Mouse (Mus musculus) intestine, embryonic 16.5 days (tissue): Measurements from ENCODE around the gene Zfp825. TPM values are rescaled to one million over a fixed set of nuclear protein-coding genes. Genes with fewer than 3 reads are reported as not detected.
"Not testable (repeated sequence)": the region's sequence is repeated elsewhere in the genome, so short reads cannot be mapped to it uniquely, and the experiment has no call there.

ENCODE experiments used
- ATAC-seq: fragments of 200-750 bp; cut with Nextera tagmentation; 2 replicates; pipeline ENCODE4 v1.8.0; 2017; ENCODE audit warnings: moderate TSS enrichment, moderate library complexity
- H3K27ac ChIP-seq: fragments of 300-500 bp; sonication (generic); 2 replicates; pipeline ENCODE4 v1.5.1; 2014; ENCODE audit warnings: mild to moderate bottlenecking, low read length
- H3K27me3 ChIP-seq: fragments of 300-500 bp; sonication (generic); replicated peaks from 2 replicates; pipeline ENCODE4 v1.6.1; 2014; ENCODE audit warnings: low read length, control low read depth, mixed read lengths; ENCODE audit not compliant: control insufficient read depth, insufficient read depth
- H3K36me3 ChIP-seq: fragments of 300-500 bp; sonication (generic); 2 replicates; pipeline ENCODE4 v1.6.1; 2014; ENCODE audit warnings: low read length, control low read depth; ENCODE audit not compliant: control insufficient read depth, insufficient read depth
- H3K4me1 ChIP-seq: fragments of 300-500 bp; sonication (generic); 2 replicates; pipeline ENCODE4 v1.6.1; 2014; ENCODE audit warnings: low read length, control low read depth, mixed read lengths; ENCODE audit not compliant: control insufficient read depth, insufficient read depth
- H3K4me2 ChIP-seq: fragments of 300-500 bp; sonication (generic); 2 replicates; pipeline ENCODE4 v1.6.1; 2014; ENCODE audit warnings: low read depth, low read length, control low read depth
- H3K4me3 ChIP-seq: fragments of 300-500 bp; sonication (generic); 2 replicates; pipeline ENCODE4 v1.5.1; 2014; ENCODE audit warnings: mild to moderate bottlenecking, low read length
- H3K9ac ChIP-seq: fragments of 300-500 bp; sonication (generic); 2 replicates; pipeline ENCODE4 v1.6.1; 2014; ENCODE audit warnings: low read depth, low read length
- H3K9me3 ChIP-seq: fragments of 300-500 bp; sonication (generic); 2 replicates; pipeline ENCODE4 v1.6.1; 2016; ENCODE audit warnings: low read length, control low read depth; ENCODE audit not compliant: control insufficient read depth
- WGBS: fragments of 180-500 bp; shearing (Covaris S2); extraction: QIAGEN DNeasy Blood & Tissue Kit; methylation state at CpG from one replicate; pipeline ENCODE4 v1.1.7; 2014; 5-methylcytosine and 5-hydroxymethylcytosine counted together
- polyA plus RNA-seq: library from polyadenylated mRNA; unstranded; fragments of >200 nt; fragmentation: Nextera tagmentation; extraction: Ambion mirVana; gene quantifications from 2 replicates; pipeline ENCODE4 v1.2.1, GENCODE M21; 2015

Gene Zfp825
- polyA plus RNA-seq, 1 experiment from 2014 or later: 15.2 TPM

- H3K27ac ChIP-seq, H3K4me2 ChIP-seq, H3K27me3 ChIP-seq, H3K9ac ChIP-seq, H3K4me3 ChIP-seq, H3K4me1 ChIP-seq, H3K9me3 ChIP-seq, H3K36me3 ChIP-seq: not testable (repeated sequence)
- 82% methylated on average over 6 of the region's 6 CpGs for WGBS
- ATAC-seq: peak; percentile 23; the same call in 1 of the 2 replicates
These were observed 14.2 kb upstream of the Zfp825 start for GRCm38 (mm10) chr13:74507981-74508380.

- H3K9ac ChIP-seq, H3K9me3 ChIP-seq, H3K27me3 ChIP-seq, H3K4me2 ChIP-seq, H3K4me3 ChIP-seq, H3K36me3 ChIP-seq, H3K4me1 ChIP-seq, ATAC-seq, H3K27ac ChIP-seq: not testable (repeated sequence)
- WGBS: 83% methylated on average over 1 of the region's 1 CpGs
These were observed 9.1 kb upstream of the Zfp825 start for GRCm38 (mm10) chr13:74502851-74503250.

- not testable (repeated sequence) for H3K27me3 ChIP-seq, H3K4me2 ChIP-seq, H3K9ac ChIP-seq, H3K36me3 ChIP-seq, H3K27ac ChIP-seq, ATAC-seq, H3K4me1 ChIP-seq, H3K9me3 ChIP-seq, H3K4me3 ChIP-seq
- 31% methylated on average over 1 of the region's 1 CpGs for WGBS
These were observed 5.9 kb upstream of the Zfp825 start for GRCm38 (mm10) chr13:74499696-74500095.

GRCm38 (mm10) chr13:74484326-74484725 lies 9.5 kb downstream of the Zfp825 start:
- H3K9ac ChIP-seq, H3K4me1 ChIP-seq, H3K4me3 ChIP-seq, ATAC-seq, H3K36me3 ChIP-seq, H3K27ac ChIP-seq, H3K27me3 ChIP-seq, H3K9me3 ChIP-seq, H3K4me2 ChIP-seq: not testable (repeated sequence)
- WGBS: 84% methylated on average over 3 of the region's 3 CpGs

DNA sequence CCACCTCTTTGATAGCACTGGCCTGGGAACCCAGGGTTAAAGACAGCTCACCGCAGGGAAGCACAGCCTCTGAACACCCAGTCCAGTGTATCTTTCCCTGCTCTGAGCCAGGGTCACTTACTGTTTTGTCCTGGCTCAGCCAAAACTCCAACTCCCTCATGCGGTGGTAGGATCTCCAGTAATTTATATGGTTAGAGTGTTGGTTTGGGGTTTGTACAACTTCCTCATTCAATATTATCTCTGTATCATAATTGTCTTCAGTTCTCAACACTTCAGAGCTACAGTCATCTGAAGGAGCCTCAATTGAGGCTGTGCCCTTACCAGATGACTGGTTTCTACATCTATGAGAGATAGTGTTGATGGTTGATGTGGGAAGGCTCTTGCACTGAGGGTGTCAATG lies 22.3 kb downstream of the Zfp825 start:
- not testable (repeated sequence) for ATAC-seq, H3K27me3 ChIP-seq, H3K9me3 ChIP-seq, H3K36me3 ChIP-seq, H3K4me2 ChIP-seq, H3K4me1 ChIP-seq, H3K27ac ChIP-seq, H3K9ac ChIP-seq, H3K4me3 ChIP-seq
- WGBS: 93% methylated on average over 2 of the region's 2 CpGs

DNA sequence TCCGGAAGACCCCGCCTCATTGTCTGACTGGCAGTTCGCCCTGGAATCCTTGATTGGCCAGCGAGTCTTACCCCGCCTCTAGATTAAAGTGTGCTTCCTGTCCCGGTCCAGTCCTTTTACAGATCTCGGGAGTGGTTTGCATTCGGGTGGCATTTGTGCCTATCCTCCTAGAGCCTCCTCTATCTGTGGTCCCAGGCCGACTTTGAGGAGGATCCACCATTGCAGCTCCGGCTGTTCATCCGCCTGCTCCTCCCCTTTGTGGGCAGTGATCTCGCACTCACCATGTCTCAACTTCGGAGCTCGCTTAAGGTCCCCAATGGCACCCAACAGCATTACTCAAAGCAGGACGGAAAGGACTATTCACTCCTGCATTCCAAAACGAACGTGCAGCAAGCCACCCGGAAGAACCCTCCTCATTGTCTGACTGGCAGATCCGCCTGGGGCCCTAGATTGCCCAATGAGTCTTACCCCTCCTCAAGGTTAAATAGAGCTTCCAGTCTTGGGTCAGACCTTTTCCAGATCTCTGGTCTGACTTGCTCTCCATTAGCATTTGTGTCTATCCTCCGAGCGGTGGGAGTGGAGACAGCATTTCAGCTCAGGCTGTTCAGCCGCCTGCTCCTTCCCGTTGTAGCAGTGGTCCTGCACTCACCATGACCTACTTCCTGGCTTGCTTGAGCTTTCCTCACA lies 30.9 kb downstream of the Zfp825 start:
- peak overlapping the region; percentile 98 for H3K27ac ChIP-seq
- WGBS: under 1% methylated on average over 23 of the region's 23 CpGs
- ATAC-seq: peak; percentile 100
- H3K27me3 ChIP-seq: no peaks in the 10 kb centered on the region
- H3K9ac ChIP-seq: peak overlapping the region; percentile 76
- H3K4me1 ChIP-seq: no peaks in the 10 kb centered on the region
- H3K36me3 ChIP-seq: no peaks in the 10 kb centered on the region
- H3K4me2 ChIP-seq: peak overlapping the region; percentile 73
- H3K9me3 ChIP-seq: no peaks in the 10 kb centered on the region
- H3K4me3 ChIP-seq: peak overlapping the region; percentile 62

DNA sequence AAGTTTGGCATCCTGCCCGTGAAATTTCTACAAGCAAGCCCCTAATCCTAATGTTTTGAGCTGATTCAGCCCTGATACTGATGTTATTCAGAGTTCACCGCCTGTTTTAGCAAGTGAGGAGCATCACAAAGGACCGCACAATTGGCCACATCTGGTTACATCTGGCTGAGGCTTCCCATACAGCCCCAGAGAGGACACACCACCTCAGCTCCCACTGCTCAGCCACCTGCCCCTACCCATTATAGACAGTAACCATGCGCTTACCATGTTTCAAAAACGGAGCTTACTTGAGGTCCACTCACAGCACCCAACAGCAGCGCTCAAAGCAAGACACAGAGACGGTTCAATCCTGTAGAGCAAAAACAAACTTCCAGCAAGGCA lies 31.5 kb downstream of the Zfp825 start:
- not testable (repeated sequence) for H3K27me3 ChIP-seq, H3K9me3 ChIP-seq, H3K4me1 ChIP-seq, H3K36me3 ChIP-seq
- peak overlapping the region; percentile 98; the same call in 1 of the 2 replicates for H3K27ac ChIP-seq
- WGBS: 3% methylated on average over 7 of the region's 7 CpGs
- peak overlapping the region; percentile 73 for H3K4me2 ChIP-seq
- peak overlapping the region; percentile 62 for H3K4me3 ChIP-seq
- H3K9ac ChIP-seq: peak overlapping the region; percentile 76
- peak; percentile 67; the same call in 1 of the 2 replicates for ATAC-seq

DNA sequence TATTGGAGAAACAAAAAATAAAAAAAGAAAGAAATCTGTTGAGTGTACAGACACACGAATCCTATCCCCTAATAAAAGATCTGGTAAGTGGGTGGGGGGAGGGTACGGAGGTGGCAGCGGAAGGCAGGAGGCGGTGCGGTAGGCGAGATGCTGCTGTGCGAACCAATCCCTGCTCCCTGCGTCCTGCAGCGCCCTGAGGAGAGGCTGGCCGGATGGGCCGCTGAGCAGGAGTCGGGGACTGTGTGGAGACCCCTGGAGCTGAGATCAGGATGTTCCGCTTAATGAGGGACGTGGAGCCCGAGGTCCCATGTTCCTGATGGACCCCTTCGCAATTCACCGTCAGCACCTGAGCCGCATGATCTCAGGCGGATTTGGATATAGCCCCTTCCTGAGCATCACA lies 53.9 kb downstream of the Zfp825 start:
- H3K27me3 ChIP-seq: no peaks in the 10 kb centered on the region
- no peak overlapping the region for H3K9ac ChIP-seq
- no peak for ATAC-seq
- H3K4me2 ChIP-seq: no peak overlapping the region
- H3K4me3 ChIP-seq: no peak overlapping the region
- WGBS: 25% methylated on average over 19 of the region's 19 CpGs
- no peaks in the 10 kb centered on the region; the same call in 1 of the 2 replicates for H3K36me3 ChIP-seq
- H3K27ac ChIP-seq: no peak overlapping the region
- H3K9me3 ChIP-seq: peaks cover 19% of the 10 kb centered on the region
- no peaks in the 10 kb centered on the region for H3K4me1 ChIP-seq
